Mouse (Mus musculus) liver, adult 2 months (tissue): Measurements from ENCODE around the gene Ckap4. TPM values are rescaled to one million over a fixed set of nuclear protein-coding genes. Genes with fewer than 3 reads are reported as not detected.

Experiments
- DNase-seq: peaks from one replicate; pipeline ENCODE4 v3.0.0-alpha.2; 2011; ENCODE audit warnings: low read depth, low spot score; ENCODE audit errors: extremely low read depth
- H3K27ac ChIP-seq: fragments of 200-500 bp; replicated peaks from 2 replicates; pipeline ENCODE4 v1.5.1; 2012; ENCODE audit warnings: low read depth, mild to moderate bottlenecking, control low read depth, inconsistent platforms, low read length; ENCODE audit not compliant: insufficient read depth
- H3K27me3 ChIP-seq: fragments of 200-500 bp; 2 replicates; pipeline ENCODE4 v1.6.1; 2012; ENCODE audit warnings: mild to moderate bottlenecking, moderate library complexity, low read length, inconsistent platforms; ENCODE audit not compliant: control insufficient read depth, insufficient read depth
- H3K36me3 ChIP-seq: fragments of 200-500 bp; 2 replicates; pipeline ENCODE4 v1.6.1; 2012; ENCODE audit warnings: low read length, inconsistent platforms; ENCODE audit not compliant: control insufficient read depth, insufficient read depth
- H3K4me1 ChIP-seq: fragments of 200-500 bp; 2 replicates; pipeline ENCODE4 v1.6.1; 2011; ENCODE audit warnings: low read length; ENCODE audit not compliant: control insufficient read depth, insufficient read depth
- H3K4me3 ChIP-seq: fragments of 200-500 bp; 2 replicates; pipeline ENCODE4 v1.5.1; 2011; ENCODE audit warnings: low read depth, mild to moderate bottlenecking, control low read depth, low read length, moderate library complexity; ENCODE audit not compliant: insufficient read depth
- H3K79me2 ChIP-seq: fragments of 200-500 bp; 2 replicates; pipeline ENCODE4 v1.6.1; 2012; ENCODE audit warnings: inconsistent platforms, mild to moderate bottlenecking, low read length, moderate library complexity; ENCODE audit not compliant: control insufficient read depth, insufficient read depth
- H3K9ac ChIP-seq: fragments of 200-500 bp; 2 replicates; pipeline ENCODE4 v1.6.1; 2012; ENCODE audit warnings: low read depth, mild to moderate bottlenecking, control low read depth, inconsistent platforms, low read length
- CTCF ChIP-seq: fragments of 200-500 bp; IDR thresholded peaks from 2 replicates; pipeline ENCODE4 v1.5.1; 2011; ENCODE audit warnings: low read depth, low read length, control low read depth
- POLR2A ChIP-seq: fragments of 200-500 bp; IDR thresholded peaks from 2 replicates; pipeline ENCODE4 v1.6.1; 2011; ENCODE audit warnings: low read length, control low read depth; ENCODE audit not compliant: insufficient read depth; ENCODE audit errors: extremely low read depth
- WGBS: fragments of 180-500 bp; shearing (Covaris S2); methylation state at CpG from one replicate; pipeline ENCODE4 v1.1.7; 2018; 5-methylcytosine and 5-hydroxymethylcytosine counted together
- polyA plus RNA-seq: library from polyadenylated mRNA; depleted of rRNA; stranded (reverse); fragments of >200 nt; gene quantifications from 2 replicates; pipeline ENCODE4 v1.2.3, GENCODE M21; 2012; rRNA removed
- total RNA-seq: library from RNA; depleted of rRNA; stranded (reverse); fragments of >200 nt; gene quantifications from 2 replicates; pipeline ENCODE4 v1.2.3, GENCODE M21; 2014; rRNA removed

The Ckap4 gene
- total and polyA plus RNA-seq, 2 experiments: 0.83 to 1.5 TPM

- H3K27me3 ChIP-seq: no peaks in the 10 kb centered on the region
- no peak overlapping the region for H3K4me3 ChIP-seq
- TF ChIP-seq POLR2A (no peak), CTCF (no peak)
- H3K36me3 ChIP-seq: no peaks in the 10 kb centered on the region
- H3K27ac ChIP-seq: no peak overlapping the region
- H3K9ac ChIP-seq: no peak overlapping the region
- no peaks in the 10 kb centered on the region for H3K79me2 ChIP-seq
- no peak for DNase-seq
- whole genome bisulfite sequencing: 42% methylated on average over 5 of the region's 5 CpGs
- peaks cover 15% of the 10 kb centered on the region for H3K4me1 ChIP-seq
These were observed 52.6 kb downstream of the Ckap4 start for GRCm38 (mm10) chr10:84481327-84481671.

- Histone ChIP-seq H3K27me3 (no peaks in the 10 kb centered on the region), H3K36me3 (no peaks in the 10 kb centered on the region), H3K4me1 (peaks cover 15% of the 10 kb centered on the region), H3K9ac (no peak overlapping the region), H3K79me2 (no peaks in the 10 kb centered on the region), H3K4me3 (no peak overlapping the region), H3K27ac (no peak overlapping the region)
- 38% methylated on average over 8 of the region's 8 CpGs for WGBS
- DNase-seq: peak; percentile 77
- no peak for TF ChIP-seq POLR2A
- TF ChIP-seq CTCF: no peak
These were observed 53.1 kb downstream of the Ckap4 start for GRCm38 (mm10) chr10:84480667-84481326.

DNA sequence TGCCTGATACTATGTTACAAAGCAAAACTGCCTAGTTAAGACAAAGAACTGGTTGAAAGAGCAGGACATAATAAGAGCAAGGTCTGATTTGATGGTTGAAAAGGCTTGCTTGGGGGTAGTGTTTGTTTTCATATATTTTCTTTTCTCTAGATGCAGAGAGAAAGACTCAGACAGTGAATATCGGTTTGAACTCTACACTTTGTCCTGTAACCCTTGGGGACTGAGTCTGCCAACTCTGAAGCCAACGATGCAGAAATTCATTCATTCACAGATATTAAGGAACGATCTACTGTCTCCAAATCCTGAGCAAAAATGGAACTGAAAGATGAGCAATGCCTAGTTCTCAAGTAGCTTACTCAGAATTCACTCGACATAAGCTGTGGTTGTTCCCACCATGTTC lies 53.7 kb downstream of the Ckap4 start:
- H3K9ac ChIP-seq: no peak overlapping the region
- peak; percentile 58 for DNase-seq
- TF ChIP-seq CTCF: no peak
- TF ChIP-seq POLR2A: no peak
- H3K27ac ChIP-seq: no peak overlapping the region
- H3K27me3 ChIP-seq: no peaks in the 10 kb centered on the region; the same call in 1 of the 2 replicates
- H3K4me1 ChIP-seq: peaks cover 15% of the 10 kb centered on the region
- WGBS: 30% methylated on average over 4 of the region's 4 CpGs
- H3K4me3 ChIP-seq: no peak overlapping the region
- no peaks in the 10 kb centered on the region for H3K36me3 ChIP-seq
- H3K79me2 ChIP-seq: no peaks in the 10 kb centered on the region

DNA sequence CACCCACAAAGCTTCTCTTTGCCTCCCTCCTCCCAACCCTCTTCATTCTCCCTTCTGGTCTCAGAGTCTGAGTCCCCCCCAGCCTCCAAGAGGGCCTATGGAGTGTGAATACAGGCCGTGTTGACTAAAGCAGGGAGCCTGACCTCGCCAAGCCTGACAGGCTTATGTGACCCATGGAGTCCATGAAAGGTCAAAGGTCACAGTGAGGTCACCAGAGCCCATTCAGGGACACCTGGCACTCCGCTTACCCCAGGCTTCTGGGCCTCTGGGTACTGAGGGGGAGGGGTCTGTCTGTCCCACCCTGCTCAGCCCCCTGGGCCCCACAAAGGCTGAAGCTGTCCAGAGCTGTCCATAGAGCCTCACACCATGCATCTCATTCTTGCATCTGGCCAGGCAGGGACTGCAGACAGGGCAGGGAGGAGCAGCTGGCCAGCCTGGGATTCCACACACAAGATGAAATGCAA lies 56.2 kb downstream of the Ckap4 start:
- Histone ChIP-seq H3K79me2 (no peaks in the 10 kb centered on the region), H3K4me1 (peaks cover 15% of the 10 kb centered on the region), H3K27me3 (no peaks in the 10 kb centered on the region; the same call in 1 of the 2 replicates), H3K4me3 (no peak overlapping the region), H3K36me3 (no peaks in the 10 kb centered on the region), H3K9ac (no peak overlapping the region), H3K27ac (no peak overlapping the region)
- no peak for TF ChIP-seq POLR2A
- TF ChIP-seq CTCF: no peak
- peak; percentile 31 for DNase-seq
- 26% methylated on average over 3 of the region's 3 CpGs for WGBS

DNA sequence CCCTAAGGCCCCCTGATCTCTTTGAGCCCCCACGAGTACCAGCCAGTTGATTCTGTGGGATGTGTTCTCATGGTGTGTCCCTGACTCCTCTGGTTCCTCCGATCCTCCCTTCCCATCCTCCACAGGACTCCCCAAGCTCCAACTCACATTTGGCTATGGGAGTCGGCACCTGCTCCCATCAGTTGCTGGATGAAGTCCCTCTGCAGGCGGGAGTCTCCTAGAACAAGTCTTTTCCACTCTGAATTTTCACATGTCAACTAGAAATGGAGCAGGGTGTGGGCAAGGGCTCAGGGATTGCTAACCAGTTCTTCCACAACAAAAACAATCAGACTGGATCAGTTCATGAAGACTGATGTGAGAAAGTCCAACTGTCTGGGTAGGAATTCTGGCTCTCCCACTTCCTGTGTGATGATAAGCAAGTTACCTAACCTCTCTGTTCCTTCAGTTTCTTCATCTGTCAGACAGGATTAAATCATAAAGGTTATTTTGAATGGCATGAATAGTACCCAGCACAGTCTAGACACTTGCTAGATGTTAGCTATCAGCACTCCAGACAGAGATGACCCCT lies 56.7 kb downstream of the Ckap4 start:
- H3K4me3 ChIP-seq: no peak overlapping the region
- whole genome bisulfite sequencing: 91% methylated on average over 4 of the region's 4 CpGs

More for the DNA sequence above, 56.7 kb downstream of the Ckap4 start:
- TF ChIP-seq POLR2A: no peak
- TF ChIP-seq CTCF: no peak
- no peak overlapping the region for H3K9ac ChIP-seq
- H3K36me3 ChIP-seq: no peaks in the 10 kb centered on the region
- H3K79me2 ChIP-seq: no peaks in the 10 kb centered on the region
- no peak for DNase-seq
- H3K4me1 ChIP-seq: peaks cover 15% of the 10 kb centered on the region
- H3K27ac ChIP-seq: no peak overlapping the region
- H3K27me3 ChIP-seq: no peaks in the 10 kb centered on the region; the same call in 1 of the 2 replicates

Other genes starting within 250 kb of the Ckap4 start
- 0.65 and 0.87 TPM in 2 replicates for gene Nuak1, start 93.5 kb downstream of the Ckap4 start, total RNA-seq
- gene Nuak1, start 93.5 kb downstream of the Ckap4 start, polyA plus RNA-seq: 1.4 and 2.8 TPM in 2 replicates
- 30.8 and 36.5 TPM in 2 replicates for gene Tcp11l2, start 42.6 kb upstream of the Ckap4 start, total RNA-seq
- 20.6 and 21.6 TPM in 2 replicates for gene Tcp11l2, start 42.6 kb upstream of the Ckap4 start, polyA plus RNA-seq
- 9.5 and 10.7 TPM in 2 replicates for gene Polr3b, start 88.2 kb upstream of the Ckap4 start, total RNA-seq
- 2.7 and 3.2 TPM in 2 replicates for gene Polr3b, start 88.2 kb upstream of the Ckap4 start, polyA plus RNA-seq
- gene Rfx4, start 222.0 kb upstream of the Ckap4 start, total RNA-seq: 0.81 and 1.8 TPM in 2 replicates
- 5.1 and 6.1 TPM in 2 replicates for gene Rfx4, start 222.0 kb upstream of the Ckap4 start, polyA plus RNA-seq